Mouse (Mus musculus): ENCODE measurements around the gene Megf8.
"Not testable (repeated sequence)": the region's sequence is repeated elsewhere in the genome, so short reads cannot be mapped to it uniquely, and the experiment has no call there.

Gene Megf8

GRCm38 (mm10) chr7:25384818-25385217, 67.9 kb downstream of the Megf8 start:
- DNase-seq: peak; percentile 12

- peak; percentile 9 for DNase-seq
These were observed 68.3 kb downstream of the Megf8 start for GRCm38 (mm10) chr7:25385259-25385658.

- peak; percentile 77 for DNase-seq
These were observed 69.0 kb downstream of the Megf8 start for GRCm38 (mm10) chr7:25385850-25386555.

GRCm38 (mm10) chr7:25387811-25388440, 71.0 kb downstream of the Megf8 start:
- DNase-seq: peak; percentile 18

GRCm38 (mm10) chr7:25388916-25389315, 72.0 kb downstream of the Megf8 start:
- peak; percentile 4 for DNase-seq

GRCm38 (mm10) chr7:25390054-25390770, 73.2 kb downstream of the Megf8 start:
- DNase-seq: peak; percentile 24

GRCm38 (mm10) chr7:25390986-25391385, 74.0 kb downstream of the Megf8 start:
- no peak for DNase-seq

- no peak for DNase-seq
These were observed 75.0 kb downstream of the Megf8 start for GRCm38 (mm10) chr7:25391856-25392453.

GRCm38 (mm10) chr7:25392851-25393250, 75.9 kb downstream of the Megf8 start:
- DNase-seq: no peak

GRCm38 (mm10) chr7:25393451-25394210, 76.7 kb downstream of the Megf8 start:
- peak; percentile 16 for DNase-seq

GRCm38 (mm10) chr7:25394754-25395153, 77.8 kb downstream of the Megf8 start:
- no peak for DNase-seq

- no peak for DNase-seq
These were observed 78.2 kb downstream of the Megf8 start for GRCm38 (mm10) chr7:25395186-25395557.

- DNase-seq: peak; percentile 95
These were observed 78.9 kb downstream of the Megf8 start for GRCm38 (mm10) chr7:25395558-25396521.

- DNase-seq: peak; percentile 33
These were observed 79.7 kb downstream of the Megf8 start for GRCm38 (mm10) chr7:25396621-25397020.

- DNase-seq: no peak
These were observed 81.6 kb downstream of the Megf8 start, which contains the start of gene Lipe for GRCm38 (mm10) chr7:25398610-25399009. TSS of gene Lipe (minus strand) at chr7:25398710.

- DNase-seq: not testable (repeated sequence)
These were observed 82.1 kb downstream of the Megf8 start for GRCm38 (mm10) chr7:25399028-25399427.

GRCm38 (mm10) chr7:25401551-25401950, 84.6 kb downstream of the Megf8 start:
- no peak for DNase-seq

- DNase-seq: no peak
These were observed 85.0 kb downstream of the Megf8 start for GRCm38 (mm10) chr7:25401986-25402385.

- peak; percentile 39 for DNase-seq
These were observed 85.7 kb downstream of the Megf8 start for GRCm38 (mm10) chr7:25402671-25403101.

- DNase-seq: no peak
These were observed 89.5 kb downstream of the Megf8 start for GRCm38 (mm10) chr7:25406468-25406867.

GRCm38 (mm10) chr7:25409114-25409760, 92.3 kb downstream of the Megf8 start:
- no peak for DNase-seq

Measured in cerebellum, adult 11 months (tissue).